Mouse (Mus musculus) megakaryocyte-erythroid progenitor cell, adult 5-6 weeks (primary cell): ENCODE results near the gene Gm6465. TPM values are rescaled to one million over a fixed set of nuclear protein-coding genes. Genes with fewer than 3 reads are reported as not detected.
"Not testable (repeated sequence)": the region's sequence is repeated elsewhere in the genome, so short reads cannot be mapped to it uniquely, and the experiment has no call there.

Source experiments
- ATAC-seq: replicated peaks from 2 replicates; pipeline ENCODE4 v1.8.0; 2016; ENCODE audit warnings: mild to moderate bottlenecking, inconsistent platforms; ENCODE audit not compliant: severe bottlenecking, poor library complexity, low FRiP score, low TSS enrichment
- total RNA-seq, 2 experiments: library from RNA; stranded (forward) in 1 of 2; stranded (reverse) in 1 of 2; fragments of 200-1000, 215-1000 nt in 1 of 2; fragments of >200 nt in 1 of 2; fragmentation: Nextera tagmentation in 1 of 2; gene quantifications; 2 replicates each; pipeline ENCODE4 v1.2.3; 2014 to 2017

Gm6465 gene
- not detected in 2 replicates for total RNA-seq (2014; fragmentation: Nextera tagmentation)
- not detected in 2 replicates for total RNA-seq (2017)

GRCm38 (mm10) chr5:11845239-11845638, at the start of gene Gm6465:
Gm6465 (plus strand) TSS chr5:11845539.
- not testable (repeated sequence) for ATAC-seq

GRCm38 (mm10) chr5:11845824-11846223, 485 bp downstream of the Gm6465 start:
- not testable (repeated sequence) for ATAC-seq

- ATAC-seq = not testable (repeated sequence)
Observed at GRCm38 (mm10) chr5:11857909-11858308, 12.6 kb downstream of the Gm6465 start.

Other genes starting within 250 kb of the Gm6465 start
- gene Gm8922, start 163.6 kb upstream of the Gm6465 start, total RNA-seq (2014; fragmentation: Nextera tagmentation) = not detected in 2 replicates
- gene Gm8922, start 163.6 kb upstream of the Gm6465 start, total RNA-seq (2017) = not detected in 2 replicates
- gene Gm8926, start 75.0 kb upstream of the Gm6465 start, total RNA-seq (2014; fragmentation: Nextera tagmentation) = not detected in 2 replicates
- not detected in 2 replicates for gene Gm8926, start 75.0 kb upstream of the Gm6465 start, total RNA-seq (2017)
- gene 4933402N22Rik, start 72.5 kb downstream of the Gm6465 start, total RNA-seq (2014; fragmentation: Nextera tagmentation) = not detected in 2 replicates
- not detected in 2 replicates for gene 4933402N22Rik, start 72.5 kb downstream of the Gm6465 start, total RNA-seq (2017)